Mouse (Mus musculus) limb, embryonic 14.5 days (tissue): Measurements from ENCODE around the gene Mdh1b. TPM values are rescaled to one million over a fixed set of nuclear protein-coding genes. Genes with fewer than 3 reads are reported as not detected.
A peak's percentile ranks its signal among the peaks of the same experiment; 100 is the strongest.

Experiments used
- ATAC-seq: fragments of 200-750 bp; cut with Nextera tagmentation; 2 replicates; pipeline ENCODE4 v1.8.0; 2017; ENCODE audit warnings: low read depth, moderate number of reproducible peaks, moderate TSS enrichment; ENCODE audit not compliant: low FRiP score
- DNase-seq: peaks from one replicate; pipeline ENCODE4 v3.0.0-alpha.2; 2015; ENCODE audit warnings: low spot score
- H3K27ac ChIP-seq: fragments of 300-500 bp; sonication (generic); replicated peaks from 2 replicates; pipeline ENCODE4 v1.5.1; 2014; ENCODE audit warnings: low read depth, mild to moderate bottlenecking, low read length, moderate library complexity, mixed read lengths
- H3K27me3 ChIP-seq: fragments of 300-500 bp; sonication (generic); 2 replicates; pipeline ENCODE4 v1.6.1; 2014; ENCODE audit warnings: low read length, mixed read lengths; ENCODE audit not compliant: control insufficient read depth, insufficient read depth
- H3K36me3 ChIP-seq: fragments of 300-500 bp; sonication (generic); 2 replicates; pipeline ENCODE4 v1.6.1; 2014; ENCODE audit warnings: mild to moderate bottlenecking, low read length, moderate library complexity, mixed read lengths; ENCODE audit not compliant: control insufficient read depth, insufficient read depth
- H3K4me1 ChIP-seq: fragments of 300-500 bp; sonication (generic); 2 replicates; pipeline ENCODE4 v1.6.1; 2014; ENCODE audit warnings: antibody characterized with exemption, low read length, mixed read lengths; ENCODE audit not compliant: control insufficient read depth, insufficient read depth
- H3K4me2 ChIP-seq: fragments of 300-500 bp; sonication (generic); replicated peaks from 2 replicates; pipeline ENCODE4 v1.6.1; 2014; ENCODE audit warnings: low read depth, mild to moderate bottlenecking, low read length, moderate library complexity; ENCODE audit not compliant: severe bottlenecking
- H3K4me3 ChIP-seq: fragments of 300-500 bp; sonication (generic); replicated peaks from 2 replicates; pipeline ENCODE4 v1.5.1; 2014; ENCODE audit warnings: low read length
- H3K9ac ChIP-seq: fragments of 300-500 bp; sonication (generic); 2 replicates; pipeline ENCODE4 v1.6.1; 2014; ENCODE audit warnings: mild to moderate bottlenecking, low read depth, low read length, moderate library complexity; ENCODE audit not compliant: severe bottlenecking
- H3K9me3 ChIP-seq: fragments of 300-500 bp; sonication (generic); 2 replicates; pipeline ENCODE4 v1.6.1; 2016; ENCODE audit warnings: low read length; ENCODE audit not compliant: control insufficient read depth
- POLR2A ChIP-seq: fragments of 200-500 bp; IDR thresholded peaks from 2 replicates; pipeline ENCODE4 v1.8.0; 2012; ENCODE audit warnings: inconsistent platforms, mild to moderate bottlenecking, moderate library complexity, borderline replicate concordance; ENCODE audit not compliant: insufficient read depth, insufficient read length; ENCODE audit errors: extremely low read depth
- WGBS: fragments of 180-500 bp; shearing (Covaris S2); extraction: QIAGEN DNeasy Blood & Tissue Kit; methylation state at CpG from one replicate; pipeline ENCODE4 v1.1.7; 2014; 5-methylcytosine and 5-hydroxymethylcytosine counted together
- polyA plus RNA-seq, 2 experiments: library from polyadenylated mRNA; depleted of rRNA in 1 of 2; stranded (reverse) in 1 of 2; unstranded in 1 of 2; fragments of >200 nt; fragmentation: Nextera tagmentation in 1 of 2; extraction: Ambion mirVana in 1 of 2; gene quantifications; 2 replicates each; pipeline versions ENCODE4 v1.2.1 to v1.2.3; 2012 to 2014

The Mdh1b gene
- polyA plus RNA-seq, 2 experiments: 0.08 TPM; not detected in 1

DNA sequence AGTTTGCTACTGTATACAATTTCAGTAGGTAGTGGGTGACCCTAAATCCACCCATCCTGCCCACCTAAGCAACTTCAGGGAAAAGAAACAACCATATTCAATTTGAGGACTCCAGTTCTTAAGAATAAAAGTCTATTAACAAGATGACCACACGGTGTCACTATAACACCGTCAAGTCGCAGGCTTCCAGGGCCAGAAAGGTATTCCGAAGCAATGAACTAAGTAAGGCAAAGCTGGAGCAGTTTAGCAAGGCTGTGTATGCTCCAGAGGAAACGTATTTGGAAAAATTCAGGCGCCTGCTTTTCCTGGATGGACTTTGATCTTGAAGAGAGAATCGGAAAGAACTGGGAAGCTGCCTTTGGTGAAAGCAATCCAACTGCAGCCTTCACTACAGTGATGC is 70.5 kb downstream of the Mdh1b start:
- ATAC-seq (peak; percentile 55; the same call in 1 of the 2 replicates), DNase-seq (peak; percentile 88)
- H3K4me1 ChIP-seq: no peaks in the 10 kb centered on the region
- no peaks in the 10 kb centered on the region for H3K27me3 ChIP-seq
- H3K9me3 ChIP-seq: no peaks in the 10 kb centered on the region
- no peak overlapping the region for H3K4me3 ChIP-seq
- H3K27ac ChIP-seq: no peak overlapping the region
- no peaks in the 10 kb centered on the region for H3K36me3 ChIP-seq
- H3K4me2 ChIP-seq: no peak overlapping the region
- WGBS: under 1% methylated on average over 7 of the region's 7 CpGs
- no peak overlapping the region for H3K9ac ChIP-seq
- no peak for TF ChIP-seq POLR2A

DNA sequence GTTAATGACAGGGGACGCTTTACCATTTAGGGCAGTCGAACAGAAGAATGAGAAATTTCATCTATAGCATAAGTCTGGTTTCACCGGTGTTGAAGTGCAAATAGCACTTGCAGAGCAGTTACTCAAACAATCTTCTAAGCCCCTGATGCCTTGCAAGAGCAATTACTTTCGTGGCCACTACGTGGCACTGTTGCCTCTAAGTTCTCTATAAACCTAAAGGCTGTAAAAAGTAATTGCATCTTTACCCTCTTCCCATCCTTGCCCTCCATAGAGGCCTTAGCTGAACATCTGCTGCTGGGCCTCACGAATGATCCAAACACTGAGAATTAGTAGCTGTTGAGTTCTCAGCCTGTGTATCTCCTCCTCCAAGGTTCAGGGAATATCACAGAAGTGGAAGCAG is 72.1 kb downstream of the Mdh1b start:
- Histone ChIP-seq H3K27me3 (no peaks in the 10 kb centered on the region), H3K9ac (no peak overlapping the region), H3K27ac (no peak overlapping the region), H3K9me3 (no peaks in the 10 kb centered on the region), H3K4me1 (no peaks in the 10 kb centered on the region), H3K36me3 (no peaks in the 10 kb centered on the region), H3K4me2 (no peak overlapping the region), H3K4me3 (no peak overlapping the region)
- ATAC-seq (peak; percentile 30; the same call in 1 of the 2 replicates), DNase-seq (peak; percentile 73)
- whole genome bisulfite sequencing: 9% methylated on average over 6 of the region's 6 CpGs
- TF ChIP-seq POLR2A: no peak

Other genes with a start within 250 kb of the Mdh1b start
- not detected in 2 replicates for gene Gm39653, start 114.3 kb downstream of the Mdh1b start, polyA plus RNA-seq (2012; rRNA removed)
- not detected in 2 replicates for gene Gm39653, start 114.3 kb downstream of the Mdh1b start, polyA plus RNA-seq (2014; fragmentation: Nextera tagmentation; extraction: Ambion mirVana)
- not detected in 2 replicates for gene Dytn, start 43.4 kb downstream of the Mdh1b start, polyA plus RNA-seq (2012; rRNA removed)
- not detected in 2 replicates for gene Dytn, start 43.4 kb downstream of the Mdh1b start, polyA plus RNA-seq (2014; fragmentation: Nextera tagmentation; extraction: Ambion mirVana)
- gene Fastkd2, start 296 bp upstream of the Mdh1b start, polyA plus RNA-seq (2012; rRNA removed): 21.6 and 25.3 TPM in 2 replicates
- 60.2 and 63.4 TPM in 2 replicates for gene Fastkd2, start 296 bp upstream of the Mdh1b start, polyA plus RNA-seq (2014; fragmentation: Nextera tagmentation; extraction: Ambion mirVana)
- 0.05 TPM in 1 of 2 replicates, not detected in the other for gene 4933402D24Rik, start 38.9 kb upstream of the Mdh1b start, polyA plus RNA-seq (2012; rRNA removed)
- 0.23 TPM in 1 of 2 replicates, not detected in the other for gene 4933402D24Rik, start 38.9 kb upstream of the Mdh1b start, polyA plus RNA-seq (2014; fragmentation: Nextera tagmentation; extraction: Ambion mirVana)